Mouse (Mus musculus) kidney, adult 10 weeks (tissue): Measurements from ENCODE around the gene Sv2a. TPM values are rescaled to one million over a fixed set of nuclear protein-coding genes. Genes with fewer than 3 reads are reported as not detected.

ENCODE experiments used
- polyA plus RNA-seq: library from polyadenylated mRNA; stranded (reverse); fragments of 350-450 nt; fragmentation: Illumina TruSeq; extraction: RNeasy Lipid Tissue Mini Kit (QIAGEN cat#74804); gene quantifications from one replicate; pipeline ENCODE4 v1.2.3, GENCODE M21; 2014; ENCODE audit warnings: low read depth, low replicate concordance

Sv2a gene
- polyA plus RNA-seq = 5.4 TPM

DNA sequence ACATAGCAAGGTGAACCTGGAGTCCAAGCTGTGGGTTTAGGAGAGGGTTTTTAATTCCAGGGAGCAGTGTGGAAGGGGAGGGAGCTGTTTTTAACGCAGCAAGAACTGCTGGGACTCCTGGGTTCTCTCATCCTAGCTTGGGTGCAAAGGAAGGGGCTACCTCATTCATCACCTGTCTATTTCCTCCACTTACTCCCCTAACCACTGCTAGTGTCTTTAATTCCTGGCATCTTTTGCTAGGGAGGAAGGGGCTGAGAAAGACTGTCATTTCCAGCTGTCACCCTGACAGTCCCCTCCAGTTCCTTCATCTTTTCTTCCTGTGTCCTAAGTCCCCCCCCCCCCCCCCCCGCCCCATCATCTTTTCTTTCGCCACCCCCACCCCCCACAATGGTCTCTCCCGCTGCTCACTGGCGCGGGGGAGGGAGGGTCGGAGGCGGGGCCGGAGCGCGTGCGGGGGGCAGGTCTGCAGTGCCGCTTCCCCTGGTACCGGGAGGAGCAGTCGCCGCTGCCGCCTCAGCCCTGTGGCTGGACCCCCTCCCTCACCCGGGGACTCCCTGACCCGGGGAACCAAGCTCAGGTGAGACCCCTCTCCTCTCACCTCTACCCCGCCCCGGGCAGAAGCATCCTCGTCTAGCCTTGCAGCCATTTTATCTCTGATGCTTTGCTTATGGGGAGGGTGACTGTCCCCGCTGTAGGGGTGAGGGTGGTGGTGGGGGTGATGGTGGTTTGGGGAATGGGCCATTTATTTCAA lies at the start of gene Sv2a:
Sv2a (plus strand) TSS at position 425 of the 751 bp plus-strand sequence.

DNA sequence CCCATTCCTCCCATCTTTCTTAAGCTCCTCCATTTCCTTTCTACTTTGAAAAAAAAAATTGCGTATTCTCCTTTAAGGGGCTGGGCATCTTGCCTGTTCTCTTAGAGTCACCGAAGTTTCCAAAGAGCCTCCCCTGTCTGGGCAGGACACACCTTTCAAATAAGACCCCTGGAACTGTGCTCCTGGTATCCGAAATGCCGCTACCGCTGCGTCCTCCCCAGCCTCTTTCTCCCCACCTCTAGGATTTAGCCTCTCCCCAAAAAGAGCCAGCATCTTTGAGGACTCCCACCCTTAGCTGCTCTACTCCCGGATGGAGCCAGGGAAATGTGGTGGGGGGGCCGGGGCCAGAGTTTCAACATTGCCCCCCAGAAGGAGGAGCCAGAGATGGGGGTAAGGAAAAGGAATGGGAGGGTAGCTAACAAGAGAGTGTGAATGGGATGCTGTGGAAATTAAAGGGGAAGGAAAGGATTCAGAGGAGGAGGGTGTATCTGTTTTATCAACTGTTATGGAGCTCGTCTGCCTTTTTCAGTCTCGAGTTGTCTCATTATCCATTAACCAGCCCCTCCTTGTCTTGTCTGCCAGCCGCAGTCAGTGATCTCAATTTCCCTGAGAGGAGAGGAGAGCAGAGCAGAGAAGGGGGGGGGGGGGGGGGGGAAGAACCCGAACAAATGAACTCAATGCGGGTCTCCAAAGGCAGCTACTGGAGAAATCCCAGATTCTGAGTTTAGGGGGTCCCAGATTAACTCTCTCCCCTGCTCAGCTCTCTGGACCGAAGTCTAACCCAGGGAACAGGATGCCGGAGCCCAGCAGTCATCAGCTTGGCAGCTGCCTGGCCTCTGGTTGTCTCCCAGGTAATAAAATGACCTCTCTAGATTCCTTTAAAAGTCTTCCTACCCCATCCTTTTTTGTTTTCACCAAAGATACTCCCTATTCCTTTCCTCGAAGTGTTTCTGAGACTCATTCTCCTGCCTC lies 18.8 kb upstream of the Sv2a start, which contains the start of gene Mtmr11:
Mtmr11 (plus strand) TSS at position 136 of the 972 bp plus-strand sequence.

DNA sequence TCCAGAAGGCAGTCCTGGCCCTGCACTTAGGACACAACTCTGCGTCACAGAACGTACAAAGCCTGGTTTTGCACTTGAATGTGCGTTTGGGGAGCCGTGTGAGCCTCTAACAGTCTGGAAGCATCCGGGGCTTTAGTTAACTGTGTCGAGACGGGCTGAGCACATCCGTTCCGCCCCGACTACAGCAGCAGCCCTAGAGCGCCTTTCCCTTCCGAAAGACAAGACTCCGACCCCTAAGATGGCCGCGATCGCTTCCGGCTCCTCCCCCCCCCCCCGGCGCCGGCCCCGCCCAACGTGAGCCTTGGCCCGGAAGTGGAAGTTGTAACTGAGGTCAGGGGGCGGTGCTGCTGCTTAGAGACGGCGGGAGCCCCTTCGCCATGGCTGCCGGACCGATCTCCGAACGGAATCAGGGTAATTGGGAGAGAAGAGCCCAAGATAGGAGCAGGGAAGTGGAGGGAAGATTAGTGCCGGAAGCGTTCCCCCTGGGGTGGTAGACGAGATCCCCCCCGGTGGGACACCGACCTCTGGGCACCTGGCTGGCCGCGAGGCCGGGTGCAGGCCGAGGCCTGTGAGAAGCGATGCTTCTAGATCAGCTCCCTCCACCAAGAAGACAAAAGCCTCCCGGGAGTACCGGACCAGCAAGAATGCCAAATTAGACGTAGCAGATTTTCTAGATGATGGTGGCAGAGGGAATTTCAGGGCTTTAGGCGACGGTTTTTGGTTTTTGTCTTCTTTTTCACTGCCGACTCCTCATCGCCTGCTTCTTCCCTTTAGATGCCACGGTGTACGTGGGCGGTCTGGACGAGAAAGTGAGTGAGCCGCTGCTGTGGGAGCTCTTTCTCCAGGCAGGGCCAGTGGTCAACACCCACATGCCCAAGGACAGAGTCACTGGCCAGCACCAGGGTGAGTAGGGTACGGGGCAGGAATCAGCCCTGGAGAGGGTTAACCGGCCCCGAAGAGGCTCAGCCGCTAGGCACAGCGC lies 8.5 kb upstream of the Sv2a start, which contains the start of gene Sf3b4:
Sf3b4 (plus strand) TSS at position 136 of the 982 bp plus-strand sequence.

DNA sequence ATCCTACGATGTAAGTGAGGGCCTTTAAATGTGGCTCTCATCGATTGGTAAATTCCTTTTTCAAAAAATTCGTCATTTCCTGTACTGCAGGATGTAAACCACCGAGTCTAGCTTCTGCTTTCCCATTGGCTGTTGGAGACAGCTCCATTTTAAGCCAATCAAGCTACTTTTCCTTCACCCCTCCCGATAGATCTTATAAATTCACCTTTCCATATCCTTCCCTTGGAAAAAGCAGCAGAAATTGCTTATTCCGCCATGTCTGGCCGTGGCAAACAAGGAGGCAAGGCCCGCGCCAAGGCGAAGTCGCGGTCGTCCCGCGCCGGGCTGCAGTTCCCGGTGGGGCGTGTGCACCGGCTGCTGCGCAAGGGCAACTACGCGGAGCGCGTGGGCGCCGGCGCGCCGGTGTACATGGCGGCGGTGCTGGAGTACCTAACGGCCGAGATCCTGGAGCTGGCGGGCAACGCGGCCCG lies 38.7 kb downstream of the Sv2a start, which contains the start of the genes Bola1 and Hist2h2ab:
Bola1 (minus strand) TSS at position 49 of the 470 bp plus-strand sequence.
Hist2h2ab (plus strand) TSS at position 205 of the 470 bp plus-strand sequence.

DNA sequence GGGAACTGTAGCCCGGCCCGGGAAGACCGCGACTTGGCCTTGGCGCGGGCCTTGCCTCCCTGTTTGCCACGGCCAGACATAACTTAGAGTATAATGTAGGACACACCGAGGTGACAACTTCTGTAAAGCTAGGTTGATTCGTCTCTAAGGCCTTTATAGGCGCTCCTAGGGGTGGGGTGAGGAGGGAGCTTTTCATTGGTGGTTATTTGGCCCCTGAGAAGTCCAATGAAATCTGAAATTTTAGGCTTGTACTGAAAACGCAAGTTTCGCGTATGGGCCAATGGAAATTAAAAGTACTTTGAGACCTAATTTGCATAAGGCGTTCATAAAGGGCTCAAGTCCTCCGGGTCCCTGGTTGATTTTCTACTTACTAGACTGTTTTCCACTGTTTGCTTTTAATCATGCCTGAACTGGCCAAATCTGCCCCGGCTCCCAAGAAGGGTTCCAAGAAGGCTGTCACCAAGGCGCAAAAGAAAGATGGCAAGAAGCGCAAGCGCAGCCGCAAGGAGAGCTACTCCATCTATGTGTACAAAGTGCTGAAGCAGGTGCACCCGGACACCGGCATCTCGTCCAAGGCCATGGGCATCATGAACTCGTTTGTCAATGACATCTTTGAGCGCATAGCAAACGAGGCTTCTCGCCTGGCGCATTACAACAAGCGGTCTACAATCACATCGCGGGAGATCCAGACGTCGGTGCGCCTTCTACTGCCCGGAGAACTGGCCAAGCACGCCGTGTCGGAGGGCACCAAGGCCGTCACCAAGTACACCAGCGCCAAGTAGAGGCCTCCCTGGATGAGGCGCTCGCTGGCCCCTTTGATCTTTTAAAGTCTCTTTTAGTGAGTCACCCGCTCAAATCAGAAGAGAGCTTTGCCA lies 40.1 kb downstream of the Sv2a start, which contains the start of the genes Hist2h2ac and Hist2h2be:
Hist2h2ac (minus strand) TSS at position 116 of the 875 bp plus-strand sequence.
Hist2h2be (plus strand) TSS at position 355 of the 875 bp plus-strand sequence.

DNA sequence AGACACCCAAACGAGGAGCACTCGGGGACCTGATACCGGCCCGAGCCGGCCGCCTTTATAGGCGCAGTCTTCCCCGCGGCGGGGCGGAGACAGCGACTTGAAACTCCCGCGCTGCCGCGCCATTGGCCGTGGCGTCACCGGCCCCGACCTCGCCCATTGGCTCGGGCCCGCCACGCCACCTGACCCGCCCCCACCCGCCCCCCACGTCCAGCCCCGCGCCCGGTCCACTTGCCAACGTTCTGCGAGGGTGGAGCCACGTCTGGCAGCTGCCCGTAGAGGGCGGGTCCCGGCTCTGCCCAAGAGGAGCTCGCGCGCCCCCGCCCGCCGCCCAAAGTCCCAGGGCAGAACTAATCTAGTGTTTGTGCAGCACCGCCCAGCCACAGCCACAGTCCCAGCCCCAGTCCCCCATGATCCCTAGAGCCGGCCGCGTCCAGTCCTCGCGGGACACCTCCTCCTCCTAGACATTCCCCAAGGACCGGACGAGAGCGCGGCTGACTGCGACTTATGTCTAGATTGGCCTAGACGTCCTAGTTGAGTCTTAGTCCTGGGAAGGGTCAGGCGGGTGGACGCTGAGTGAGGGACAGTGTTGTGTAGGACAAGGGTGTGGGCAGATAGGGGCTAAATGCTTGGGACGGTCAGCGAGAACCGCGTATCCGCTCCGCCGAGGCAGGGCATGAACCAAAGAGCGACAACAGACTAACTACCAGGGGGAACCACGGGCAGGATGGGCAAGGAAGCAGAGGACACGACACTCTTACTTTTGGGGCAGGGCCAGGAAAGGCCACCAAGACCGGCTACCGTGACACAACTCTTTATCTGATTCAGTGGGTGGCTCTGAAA lies 58.2 kb downstream of the Sv2a start, which contains the start of gene Hist2h3c2:
Hist2h3c2 (minus strand) TSS at position 174 of the 840 bp plus-strand sequence.

DNA sequence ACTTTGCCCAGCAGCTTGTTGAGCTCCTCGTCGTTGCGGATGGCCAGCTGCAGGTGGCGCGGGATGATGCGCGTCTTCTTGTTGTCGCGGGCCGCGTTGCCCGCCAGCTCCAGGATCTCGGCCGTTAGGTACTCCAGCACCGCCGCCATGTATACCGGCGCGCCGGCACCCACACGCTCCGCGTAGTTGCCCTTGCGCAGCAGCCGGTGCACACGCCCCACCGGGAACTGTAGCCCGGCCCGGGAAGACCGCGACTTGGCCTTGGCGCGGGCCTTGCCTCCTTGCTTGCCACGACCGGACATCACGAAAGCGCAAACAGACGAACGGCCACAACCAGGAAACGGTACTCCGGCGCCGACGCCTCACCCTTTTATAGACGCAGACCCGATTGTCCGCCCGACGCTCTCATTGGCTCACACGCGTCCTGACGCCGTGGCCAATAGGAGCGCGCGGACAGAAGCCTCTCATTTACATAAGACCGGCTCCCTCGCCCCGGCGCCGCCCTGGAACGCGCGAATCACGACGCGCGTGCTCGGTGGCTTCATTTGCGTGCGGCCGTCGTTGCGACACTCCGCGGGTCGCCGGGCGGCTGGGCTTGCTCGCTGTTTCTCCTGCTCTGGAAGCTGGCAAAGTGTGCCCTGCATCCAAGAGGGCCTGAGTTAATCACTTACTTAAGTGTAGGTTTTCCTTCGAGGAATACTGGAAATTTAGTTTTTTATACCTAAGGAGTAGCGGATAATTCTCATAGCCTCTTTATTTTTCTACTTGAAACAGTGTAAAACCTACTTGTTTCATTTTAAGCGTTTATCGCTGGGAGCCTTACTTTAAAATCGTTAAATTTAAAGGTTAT lies 59.2 kb downstream of the Sv2a start, which contains the start of gene Hist2h2aa2:
Hist2h2aa2 (minus strand) TSS at position 328 of the 850 bp plus-strand sequence.

Other genes with a start within 250 kb of the Sv2a start
- gene Plekho1, start 185.2 kb upstream of the Sv2a start, polyA plus RNA-seq = 3.1 TPM
- 54.3 TPM for gene Vps45, start 122.7 kb upstream of the Sv2a start, polyA plus RNA-seq
- gene Otud7b, start 76.6 kb upstream of the Sv2a start, polyA plus RNA-seq = 22.0 TPM
- 21.7 TPM for gene Mtmr11, start 19.1 kb upstream of the Sv2a start, polyA plus RNA-seq
- 9.6 TPM for gene Sf3b4, start 8.8 kb upstream of the Sv2a start, polyA plus RNA-seq
- gene Bola1, start 38.6 kb downstream of the Sv2a start, polyA plus RNA-seq = 5.1 TPM
- gene Hist2h2ab, start 38.7 kb downstream of the Sv2a start, polyA plus RNA-seq = not detected
- not detected for gene Hist2h2ac, start 39.7 kb downstream of the Sv2a start, polyA plus RNA-seq
- gene Hist2h2be, start 40.0 kb downstream of the Sv2a start, polyA plus RNA-seq = 15.0 TPM
- gene Hist2h3c2, start 58.0 kb downstream of the Sv2a start, polyA plus RNA-seq = 2.3 TPM
- gene Hist2h2aa2, start 59.1 kb downstream of the Sv2a start, polyA plus RNA-seq = not detected
- gene Hist2h2aa1, start 64.3 kb downstream of the Sv2a start, polyA plus RNA-seq = not detected
- 24.4 TPM for gene Hist2h3c1, start 65.5 kb downstream of the Sv2a start, polyA plus RNA-seq
- 0.28 TPM for gene Hist2h4, start 82.2 kb downstream of the Sv2a start, polyA plus RNA-seq
- not detected for gene Hist2h3b, start 87.5 kb downstream of the Sv2a start, polyA plus RNA-seq
- not detected for gene Hist2h2bb, start 88.6 kb downstream of the Sv2a start, polyA plus RNA-seq
- 0.65 TPM for gene Fcgr1, start 112.8 kb downstream of the Sv2a start, polyA plus RNA-seq